Mouse (Mus musculus) lung, adult 2 months (tissue): ENCODE measurements at regions not wholly inside any gene's neighbourhood (a gene's known extent, or its start where the extent isn't known, plus 50 kb on each side); places are given as distances from the start of the nearest gene placed in this dataset.
"Not testable (repeated sequence)": the region's sequence is repeated elsewhere in the genome, so short reads cannot be mapped to it uniquely, and the experiment has no call there.

ENCODE experiments used
- DNase-seq: peaks from one replicate; pipeline ENCODE4 v3.0.0; 2022
- H3K4me1 ChIP-seq: fragments of 200-500 bp; 2 replicates; pipeline ENCODE4 v1.6.1; 2011; ENCODE audit warnings: low read length; ENCODE audit not compliant: control insufficient read depth, insufficient read depth
- H3K4me3 ChIP-seq: fragments of 200-500 bp; replicated peaks from 2 replicates; pipeline ENCODE3; 2011; ENCODE audit warnings: low read depth, mild to moderate bottlenecking, control low read depth, low read length; ENCODE audit errors: extremely low read depth
- CTCF ChIP-seq: fragments of 200-500 bp; IDR thresholded peaks from 2 replicates; pipeline ENCODE4 v1.5.1; 2011; ENCODE audit warnings: mild to moderate bottlenecking, low read length, control low read depth; ENCODE audit not compliant: insufficient read depth
- POLR2A ChIP-seq: fragments of 200-500 bp; IDR thresholded peaks from 2 replicates; pipeline ENCODE4 v1.6.1; 2011; ENCODE audit warnings: low read depth, mild to moderate bottlenecking, control low read depth, low read length, borderline replicate concordance; ENCODE audit errors: extremely low read depth
- WGBS: fragments of 180-500 bp; shearing (Covaris S2); methylation state at CpG from one replicate; pipeline ENCODE4 v1.1.7; 2018; 5-methylcytosine and 5-hydroxymethylcytosine counted together

DNA sequence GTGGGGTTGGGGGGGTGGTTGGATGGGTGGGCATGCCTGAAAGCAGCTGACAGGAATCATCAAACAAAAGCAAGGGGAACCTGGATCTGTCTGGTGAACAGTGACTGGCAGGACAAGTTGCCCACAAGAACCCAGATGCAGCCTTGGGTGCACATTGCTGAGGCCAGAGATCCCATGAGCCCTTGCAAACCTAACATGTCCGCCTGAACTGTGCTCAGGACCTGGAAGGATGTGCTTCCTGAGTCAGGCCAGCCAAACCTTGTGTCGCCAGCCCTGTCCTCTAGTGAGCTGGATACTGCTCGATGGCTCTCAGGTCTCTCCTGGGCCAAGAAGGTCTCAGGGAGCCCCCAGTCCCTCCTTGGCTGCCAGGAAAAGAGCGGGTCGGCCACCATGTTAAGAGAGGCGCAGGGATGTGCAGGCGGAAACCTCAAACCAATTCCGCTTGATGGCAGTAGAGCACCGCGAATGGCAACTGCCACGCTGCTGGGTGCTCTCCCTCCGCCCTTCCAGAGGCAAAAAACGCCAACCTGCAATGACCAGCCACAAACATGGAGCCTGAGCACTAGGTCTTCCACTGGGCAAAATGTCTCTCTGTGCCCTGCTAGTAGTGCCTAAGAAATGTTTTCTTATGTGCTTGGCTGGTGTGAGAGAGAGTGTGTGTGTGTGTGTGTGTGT, 140.2 kb downstream of the Pls3 start:
- H3K4me1 ChIP-seq, H3K4me3 ChIP-seq, DNase-seq: not testable (repeated sequence)
- 53% methylated on average over 13 of the region's 13 CpGs for WGBS

GRCm38 (mm10) chrX:75733651-75734050, 141.3 kb downstream of the Pls3 start:
- not testable (repeated sequence) for DNase-seq, H3K4me3 ChIP-seq, H3K4me1 ChIP-seq
- 54% methylated on average over 11 of the region's 11 CpGs for WGBS

- WGBS = 65% methylated on average over 12 of the region's 12 CpGs
- not testable (repeated sequence) for DNase-seq, H3K4me3 ChIP-seq, H3K4me1 ChIP-seq
These were observed 145.2 kb downstream of the Pls3 start for GRCm38 (mm10) chrX:75729791-75730190.

DNA sequence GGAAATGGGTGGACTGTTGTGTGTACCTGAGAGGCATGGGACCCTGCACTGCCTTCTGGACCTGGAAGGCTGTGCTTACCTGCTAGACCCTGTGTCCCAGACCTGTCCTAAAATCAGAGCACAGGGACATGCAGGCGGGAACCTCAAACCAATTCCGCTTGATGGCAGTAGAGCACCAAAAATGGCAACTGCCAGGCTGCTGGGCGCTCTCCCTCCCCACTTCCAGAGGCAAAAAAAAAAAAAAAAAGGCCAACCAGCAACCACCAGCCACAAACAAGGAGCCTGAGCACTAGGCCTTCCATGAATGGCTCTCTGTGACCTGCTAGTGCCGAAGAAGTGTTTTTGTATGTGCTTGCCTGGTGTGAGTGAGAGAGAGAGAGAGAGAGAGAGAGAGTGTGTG, 146.5 kb downstream of the Pls3 start:
- Histone ChIP-seq H3K4me3 (no peak overlapping the region), H3K4me1 (no peaks in the 10 kb centered on the region)
- DNase-seq = no peak
- no peak for TF ChIP-seq POLR2A
- TF ChIP-seq CTCF = no peak
- WGBS = 65% methylated on average over 4 of the region's 4 CpGs

GRCm38 (mm10) chrX:75723542-75723941, 145.5 kb upstream of the Rab39b start:
- H3K4me3 ChIP-seq, H3K4me1 ChIP-seq: not testable (repeated sequence)
- WGBS = 35% methylated on average over 39 of the region's 39 CpGs
- peak; percentile 2 for DNase-seq

- H3K4me1 ChIP-seq = no peaks in the 10 kb centered on the region
- TF ChIP-seq POLR2A (no peak), CTCF (no peak)
- 24% methylated on average over 1 of the region's 1 CpGs for WGBS
- H3K4me3 ChIP-seq = no peak overlapping the region
- no peak for DNase-seq
These were observed 121.9 kb upstream of the Rab39b start for GRCm38 (mm10) chrX:75699949-75700348.

GRCm38 (mm10) chrX:75675271-75675670, 97.2 kb upstream of the Rab39b start:
- not testable (repeated sequence) for H3K4me3 ChIP-seq, H3K4me1 ChIP-seq, DNase-seq
- 93% methylated on average over 8 of the region's 8 CpGs for WGBS

DNA sequence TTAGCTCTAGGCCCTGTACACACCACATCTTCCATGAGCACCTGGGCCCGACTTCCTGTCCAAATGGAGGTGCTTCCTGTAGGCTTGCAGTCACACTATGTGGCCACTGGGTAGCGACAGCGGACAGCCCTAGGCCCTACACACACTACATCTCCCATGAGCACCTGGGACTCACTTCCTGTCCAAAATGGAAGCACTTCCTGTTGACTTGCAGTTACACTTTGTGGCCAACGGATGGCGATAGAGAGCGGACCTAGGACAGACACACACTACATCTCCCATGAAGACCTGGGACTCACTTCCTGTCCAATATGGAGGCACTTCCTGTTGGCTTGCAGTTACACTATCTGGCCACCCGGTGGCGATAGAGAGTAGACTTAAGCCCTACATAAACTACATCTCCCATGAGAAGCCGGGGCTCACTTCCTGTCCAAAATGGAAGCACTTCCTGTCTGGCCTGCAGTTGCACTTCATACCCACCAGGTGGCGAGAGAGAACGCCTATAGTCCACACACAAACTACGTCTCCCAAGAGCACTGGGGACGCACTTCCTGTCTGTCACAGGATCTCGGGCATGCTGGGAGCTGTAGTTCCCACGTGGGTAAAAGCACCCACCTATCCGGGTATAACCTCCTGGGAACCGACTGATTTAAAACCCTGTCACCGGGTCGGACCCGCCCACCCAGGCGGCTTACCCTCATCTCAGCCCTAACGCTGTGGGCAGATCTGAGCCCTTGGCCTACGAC, 96.1 kb upstream of the Rab39b start:
- H3K4me3 ChIP-seq = peak overlapping the region; percentile 65
- DNase-seq = peak; percentile 82
- WGBS = 16% methylated on average over 23 of the region's 23 CpGs
- TF ChIP-seq CTCF (peak; percentile 69), POLR2A (no peak)
- no peaks in the 10 kb centered on the region for H3K4me1 ChIP-seq

DNA sequence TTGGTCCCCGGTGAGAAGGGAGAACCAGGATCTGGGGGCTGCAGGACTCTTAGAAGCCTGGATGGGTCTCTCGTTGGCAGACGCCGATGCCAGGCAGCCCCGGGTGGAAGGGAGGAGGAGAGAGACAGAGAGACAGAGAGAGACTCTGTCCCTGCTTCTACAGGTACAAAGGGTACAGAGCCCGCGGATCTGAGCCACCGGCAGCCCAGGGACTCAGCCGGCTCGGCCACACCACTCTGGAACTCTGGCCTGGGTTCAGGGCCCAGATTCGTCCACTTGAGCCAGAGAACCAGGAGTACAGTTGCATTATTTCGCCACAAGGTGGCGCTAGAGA, 95.5 kb upstream of the Rab39b start:
- peak overlapping the region; percentile 15 for H3K4me3 ChIP-seq
- no peak for TF ChIP-seq CTCF
- no peak for TF ChIP-seq POLR2A
- H3K4me1 ChIP-seq = no peaks in the 10 kb centered on the region
- WGBS = 60% methylated on average over 13 of the region's 13 CpGs
- DNase-seq = no peak

- TF ChIP-seq POLR2A (no peak), CTCF (no peak)
- Histone ChIP-seq H3K4me1 (no peaks in the 10 kb centered on the region), H3K4me3 (no peak overlapping the region)
- WGBS = 81% methylated on average over 13 of the region's 13 CpGs
- no peak for DNase-seq
These were observed 94.9 kb upstream of the Rab39b start for GRCm38 (mm10) chrX:75672976-75673375.

GRCm38 (mm10) chrX:75667636-75668035, 89.6 kb upstream of the Rab39b start:
- Histone ChIP-seq H3K4me3 (no peak overlapping the region), H3K4me1 (no peaks in the 10 kb centered on the region)
- TF ChIP-seq POLR2A = no peak
- no peak for DNase-seq
- 95% methylated on average over 4 of the region's 4 CpGs for WGBS
